Mouse (Mus musculus) small intestine, adult 2 months (tissue): ENCODE measurements at regions not wholly inside any gene's neighbourhood (a gene's known extent, or its start where the extent isn't known, plus 50 kb on each side); places are given as distances from the start of the nearest gene placed in this dataset.
"Not testable (repeated sequence)": the region's sequence is repeated elsewhere in the genome, so short reads cannot be mapped to it uniquely, and the experiment has no call there.

Experiments
- H3K27ac ChIP-seq: fragments of 200-500 bp; 2 replicates; pipeline ENCODE4 v1.5.1; 2012; ENCODE audit warnings: low read depth, low read length, control low read depth, inconsistent platforms; ENCODE audit not compliant: insufficient read depth
- H3K27me3 ChIP-seq: fragments of 200-500 bp; 2 replicates; pipeline ENCODE4 v1.6.1; 2012; ENCODE audit warnings: mild to moderate bottlenecking, moderate library complexity, low read length, inconsistent platforms; ENCODE audit not compliant: control insufficient read depth, insufficient read depth
- H3K36me3 ChIP-seq: fragments of 200-500 bp; 2 replicates; pipeline ENCODE4 v1.6.1; 2012; ENCODE audit warnings: mild to moderate bottlenecking, low read length, control low read depth, inconsistent platforms; ENCODE audit not compliant: control insufficient read depth, insufficient read depth
- H3K4me1 ChIP-seq: fragments of 200-500 bp; 2 replicates; pipeline ENCODE4 v1.6.1; 2012; ENCODE audit warnings: low read length, inconsistent platforms, mixed read lengths; ENCODE audit not compliant: control insufficient read depth, insufficient read depth, insufficient read length
- H3K4me3 ChIP-seq: fragments of 200-500 bp; 2 replicates; pipeline ENCODE4 v1.5.1; 2012; ENCODE audit warnings: low read depth, mild to moderate bottlenecking, control low read depth, inconsistent platforms, low read length, moderate library complexity
- CTCF ChIP-seq: fragments of 200-500 bp; IDR thresholded peaks from 2 replicates; pipeline ENCODE4 v1.5.1; 2012; ENCODE audit warnings: low read depth, mild to moderate bottlenecking, control low read depth, inconsistent platforms, low read length, moderate library complexity, mixed read lengths; ENCODE audit not compliant: insufficient replicate concordance, insufficient read length; ENCODE audit errors: extremely low read depth
- POLR2A ChIP-seq: fragments of 200-500 bp; IDR thresholded peaks from 2 replicates; pipeline ENCODE4 v1.6.1; 2012; ENCODE audit warnings: low read depth, mild to moderate bottlenecking, control low read depth, inconsistent platforms, low read length, moderate library complexity
- WGBS: fragments of 180-500 bp; shearing (Covaris S2); methylation state at CpG from one replicate; pipeline ENCODE4 v1.1.7; 2018; 5-methylcytosine and 5-hydroxymethylcytosine counted together

GRCm38 (mm10) chr2:92809226-92809625 is 105.7 kb upstream of the Syt13 start:
- H3K36me3 ChIP-seq: no peaks in the 10 kb centered on the region
- no peaks in the 10 kb centered on the region for H3K27me3 ChIP-seq
- TF ChIP-seq POLR2A (no peak), CTCF (no peak)
- H3K4me1 ChIP-seq: no peaks in the 10 kb centered on the region
- H3K27ac ChIP-seq: no peak overlapping the region
- WGBS: 30% methylated on average over 3 of the region's 3 CpGs
- H3K4me3 ChIP-seq: no peak overlapping the region

DNA sequence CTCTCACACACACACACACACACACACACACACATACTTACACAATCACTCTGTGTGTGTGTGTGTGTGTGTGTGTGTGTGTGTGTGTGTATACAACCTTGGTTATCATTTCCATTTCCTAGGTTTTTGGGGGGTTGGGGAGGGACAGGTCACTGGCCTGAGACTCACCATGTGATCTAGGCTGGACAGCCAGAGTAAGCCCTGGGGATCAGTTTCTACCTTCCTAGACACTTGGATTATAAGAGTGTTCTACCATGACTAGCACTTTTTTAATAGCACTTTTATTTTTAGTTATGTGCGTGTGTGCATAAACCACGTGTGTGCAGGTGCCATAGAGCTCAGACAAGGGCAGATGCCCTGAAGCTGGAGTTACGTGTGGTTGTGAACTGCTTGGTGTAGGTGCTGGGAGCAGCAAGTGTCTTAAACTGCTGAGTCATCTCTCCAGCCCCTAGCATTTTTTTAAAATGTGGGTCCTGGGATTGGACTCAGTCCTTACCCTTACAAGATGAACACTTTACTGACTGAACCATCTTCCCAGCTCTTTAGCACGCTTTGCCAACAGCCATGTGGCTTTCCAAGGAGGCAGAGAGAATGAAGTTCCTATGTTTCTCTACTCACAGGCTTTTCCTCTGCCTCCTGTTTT is 105.1 kb upstream of the Syt13 start:
- no peak overlapping the region for H3K27ac ChIP-seq
- 63% methylated on average over 4 of the region's 4 CpGs for WGBS
- no peak overlapping the region for H3K4me3 ChIP-seq
- TF ChIP-seq POLR2A (no peak), CTCF (no peak)
- no peaks in the 10 kb centered on the region for H3K4me1 ChIP-seq
- H3K27me3 ChIP-seq: no peaks in the 10 kb centered on the region
- H3K36me3 ChIP-seq: no peaks in the 10 kb centered on the region

- H3K36me3 ChIP-seq, H3K27me3 ChIP-seq, H3K4me1 ChIP-seq, H3K27ac ChIP-seq, H3K4me3 ChIP-seq: not testable (repeated sequence)
- 10% methylated on average over 6 of the region's 6 CpGs for WGBS
Measured at GRCm38 (mm10) chr2:92810956-92811355, 103.9 kb upstream of the Syt13 start.

DNA sequence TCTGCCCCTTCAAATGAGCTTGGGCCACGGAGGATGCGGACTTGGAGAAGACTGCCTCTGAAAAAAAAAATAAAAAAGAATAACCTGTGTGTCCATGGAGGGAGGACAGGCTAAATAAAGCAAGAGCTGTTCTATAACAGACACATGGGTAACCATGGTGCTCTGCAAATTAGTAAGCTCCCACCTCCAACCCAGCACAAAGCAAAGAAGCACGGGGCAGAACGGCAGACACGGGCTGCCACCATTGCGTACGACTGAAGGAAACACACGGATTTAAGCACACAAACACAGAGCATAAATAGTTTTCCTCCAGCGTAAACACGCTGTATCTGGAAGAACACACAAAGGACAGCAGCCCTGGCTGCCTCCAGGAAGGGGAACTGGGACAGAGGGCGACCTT is 101.9 kb upstream of the Syt13 start:
- no peaks in the 10 kb centered on the region for H3K27me3 ChIP-seq
- H3K4me1 ChIP-seq: no peaks in the 10 kb centered on the region
- H3K27ac ChIP-seq: no peak overlapping the region
- 40% methylated on average over 11 of the region's 11 CpGs for WGBS
- no peaks in the 10 kb centered on the region for H3K36me3 ChIP-seq
- TF ChIP-seq POLR2A (no peak), CTCF (no peak)
- no peak overlapping the region for H3K4me3 ChIP-seq

- H3K27ac ChIP-seq: no peak overlapping the region
Measured at GRCm38 (mm10) chr2:92819586-92819985, 95.3 kb upstream of the Syt13 start.

DNA sequence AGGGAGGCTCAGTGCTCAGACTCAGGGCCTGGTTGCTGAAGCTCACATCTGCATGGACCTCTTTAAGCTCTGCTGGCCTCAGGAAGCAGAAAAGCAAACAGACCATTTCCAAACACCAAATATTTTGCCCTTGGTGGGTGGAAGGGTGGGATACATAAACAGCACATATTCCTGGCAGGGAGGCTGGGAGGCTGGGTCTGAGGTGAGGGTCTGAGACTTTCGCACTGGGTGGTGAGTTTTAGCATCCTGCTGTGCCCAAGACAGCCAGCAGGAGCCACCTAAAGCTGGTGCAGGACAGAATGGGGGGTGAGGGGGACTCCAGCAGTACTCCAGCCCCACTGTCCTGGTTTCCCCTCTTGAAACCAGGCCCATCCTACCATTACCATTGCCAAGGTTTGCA is 90.6 kb upstream of the Syt13 start:
- H3K27ac ChIP-seq: 0 out of 2 replicates have a peak overlapping the region, but pooled peaks have one; percentile 17
- 76% methylated on average over 1 of the region's 1 CpGs for WGBS
- TF ChIP-seq CTCF (no peak), POLR2A (no peak)

More at GRCm38 (mm10) chr2:92819586-92819985, 95.3 kb upstream of the Syt13 start:
- 58% methylated on average over 6 of the region's 6 CpGs for WGBS
- Histone ChIP-seq H3K27me3 (no peaks in the 10 kb centered on the region), H3K4me3 (no peak overlapping the region), H3K4me1 (no peaks in the 10 kb centered on the region), H3K36me3 (no peaks in the 10 kb centered on the region)
- TF ChIP-seq CTCF (no peak), POLR2A (no peak)

GRCm38 (mm10) chr2:92825395-92825794 is 89.5 kb upstream of the Syt13 start:
- TF ChIP-seq POLR2A: no peak
- no peak for TF ChIP-seq CTCF
- H3K27ac ChIP-seq: 0 out of 2 replicates have a peak overlapping the region, but pooled peaks have one; percentile 17
- WGBS: 14% methylated on average over 6 of the region's 6 CpGs

More for the DNA sequence above, 90.6 kb upstream of the Syt13 start:
- Histone ChIP-seq H3K27me3 (no peaks in the 10 kb centered on the region), H3K36me3 (no peaks in the 10 kb centered on the region), H3K4me3 (no peak overlapping the region), H3K4me1 (no peaks in the 10 kb centered on the region)

More at GRCm38 (mm10) chr2:92825395-92825794, 89.5 kb upstream of the Syt13 start:
- no peaks in the 10 kb centered on the region for H3K27me3 ChIP-seq
- H3K4me3 ChIP-seq: no peak overlapping the region
- no peaks in the 10 kb centered on the region for H3K4me1 ChIP-seq
- no peaks in the 10 kb centered on the region for H3K36me3 ChIP-seq
